Mouse (Mus musculus): ENCODE measurements around the gene Gm10490. TPM values are rescaled to one million over a fixed set of nuclear protein-coding genes. Genes with fewer than 3 reads are reported as not detected.

Gm10490 gene
- polyA plus RNA-seq (2012), result not detected in 2 replicates

DNA sequence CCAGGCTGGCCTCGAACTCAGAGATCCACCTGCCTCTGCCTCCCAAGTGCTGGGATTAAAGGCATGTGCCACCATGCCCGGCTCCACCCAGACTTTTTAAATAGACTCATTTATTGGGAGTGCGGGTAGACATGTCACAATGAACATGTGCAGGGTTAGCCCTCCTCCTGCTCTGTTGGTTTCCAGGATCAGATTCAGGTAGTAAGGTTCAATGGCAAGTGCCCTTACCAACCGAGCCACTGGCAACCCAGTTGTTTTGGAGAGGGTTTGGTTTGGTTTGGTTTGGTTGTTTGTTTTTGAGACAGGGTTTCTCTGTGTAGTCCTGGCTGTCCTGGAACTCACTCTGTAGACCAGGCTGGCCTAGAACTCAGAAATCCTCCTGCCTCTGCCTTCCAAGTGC, at the start of gene Gm10490:
Gm10490 (plus strand) TSS at position 301 of the 400 bp plus-strand sequence.

DNA sequence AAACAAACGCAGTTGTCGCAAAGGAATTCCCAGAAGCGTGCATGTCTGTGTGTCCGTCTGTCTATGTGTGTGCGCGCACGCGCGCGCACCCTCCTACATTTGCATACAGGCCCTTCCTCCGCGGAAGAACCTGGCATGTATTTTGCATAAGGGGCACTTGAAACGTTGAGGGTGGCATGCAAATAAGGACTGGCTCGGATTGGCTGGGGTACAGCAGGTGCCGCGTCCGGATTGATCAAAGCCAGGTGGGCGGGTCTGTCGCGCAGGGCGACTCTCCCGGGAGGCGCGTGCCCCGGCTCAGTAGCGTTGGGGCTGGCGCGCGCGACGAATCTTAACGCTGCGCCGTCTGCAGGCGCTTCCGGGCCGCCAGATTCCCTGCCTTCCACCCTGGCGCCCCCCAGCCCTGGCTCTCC, 31.3 kb upstream of the Gm10490 start, which contains the start of gene Pim2:
Pim2 (plus strand) TSS at position 256 of the 413 bp plus-strand sequence.

DNA sequence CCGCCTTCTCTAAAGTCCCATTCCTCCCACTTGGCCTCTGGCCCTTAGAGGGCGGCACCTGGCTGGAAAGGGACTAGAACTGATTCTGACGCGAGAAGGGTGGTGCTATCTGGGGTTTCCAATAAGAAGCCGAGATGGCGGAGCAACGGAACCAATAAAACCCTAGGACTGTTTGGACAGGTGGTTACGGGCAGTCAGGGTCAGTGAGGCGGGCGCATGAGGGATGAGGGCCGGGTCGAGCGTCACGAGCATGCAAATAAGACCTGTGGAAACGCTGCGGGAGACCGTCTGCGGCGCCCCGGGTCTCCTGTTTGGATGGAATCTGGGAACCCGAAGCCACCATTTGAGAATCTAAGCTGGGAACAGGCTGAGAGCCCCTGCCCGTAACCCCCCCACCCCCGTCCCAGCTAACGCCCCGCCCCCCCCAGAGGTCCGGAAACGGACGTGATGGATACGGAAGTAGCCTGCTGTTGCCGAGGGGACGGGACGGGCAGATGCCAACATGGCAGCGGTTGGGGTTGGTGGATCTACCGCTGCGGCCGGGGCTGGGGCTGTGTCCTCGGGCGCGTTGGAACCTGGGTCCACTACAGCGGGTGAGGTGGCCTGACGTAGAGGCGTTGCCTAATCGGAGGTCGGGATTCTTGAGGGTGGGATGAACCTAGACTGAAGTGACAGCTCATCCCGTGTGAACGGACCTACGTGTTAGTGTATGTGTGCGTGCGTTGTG, 25.3 kb upstream of the Gm10490 start, which contains the start of gene Slc35a2:
Slc35a2 (plus strand) TSS at position 188 of the 727 bp plus-strand sequence.

DNA sequence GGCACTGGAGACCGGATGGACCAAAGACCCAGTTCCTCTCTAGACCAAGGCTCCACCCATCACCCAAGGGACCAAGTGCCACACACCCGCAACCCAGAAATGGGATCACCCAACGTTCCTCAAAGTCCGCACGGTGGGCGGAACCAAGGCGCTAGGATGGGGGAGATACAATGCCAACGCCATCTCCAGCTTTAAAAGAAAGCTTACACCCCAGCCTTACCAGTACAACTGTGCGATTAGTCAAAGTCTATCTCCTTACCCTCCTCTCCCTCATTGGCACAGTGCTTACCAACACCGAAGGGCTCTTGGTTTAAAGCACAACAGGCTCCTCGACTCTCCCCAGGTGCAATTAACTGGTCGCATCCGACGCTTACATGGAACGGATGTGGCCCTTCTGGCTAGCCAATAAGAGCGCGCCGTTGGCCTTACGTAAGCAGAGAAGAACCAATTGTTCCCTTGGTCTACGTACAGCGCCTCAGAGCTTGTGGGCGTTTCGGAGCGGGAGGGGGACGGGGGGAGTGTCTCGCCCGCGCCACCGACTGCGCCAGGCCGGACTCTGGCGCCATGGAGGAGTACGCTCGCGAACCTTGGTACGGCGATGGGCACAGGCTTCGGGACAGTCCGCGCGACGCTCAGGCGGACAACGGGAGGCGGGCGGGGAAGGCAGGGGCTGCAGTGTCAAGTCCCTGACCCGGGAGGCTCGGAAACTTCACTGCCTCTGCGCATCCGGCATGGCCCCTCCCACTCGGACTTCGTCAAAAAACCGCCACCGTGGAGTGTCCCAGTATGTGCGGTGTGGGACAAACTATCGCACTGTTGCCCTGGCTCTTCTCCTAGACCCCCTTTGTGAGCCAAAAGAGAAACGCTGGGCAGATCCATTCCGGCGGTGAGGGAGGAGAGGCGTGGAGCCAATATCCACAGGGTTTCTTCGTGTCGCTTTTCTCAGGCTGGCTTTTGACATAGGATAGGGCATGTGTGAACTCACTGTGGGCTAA, 10.2 kb upstream of the Gm10490 start, which contains the start of the genes Pqbp1 and Timm17b:
Pqbp1 (minus strand) TSS at position 390 of the 995 bp plus-strand sequence.
Timm17b (plus strand) TSS at position 478 of the 995 bp plus-strand sequence.

DNA sequence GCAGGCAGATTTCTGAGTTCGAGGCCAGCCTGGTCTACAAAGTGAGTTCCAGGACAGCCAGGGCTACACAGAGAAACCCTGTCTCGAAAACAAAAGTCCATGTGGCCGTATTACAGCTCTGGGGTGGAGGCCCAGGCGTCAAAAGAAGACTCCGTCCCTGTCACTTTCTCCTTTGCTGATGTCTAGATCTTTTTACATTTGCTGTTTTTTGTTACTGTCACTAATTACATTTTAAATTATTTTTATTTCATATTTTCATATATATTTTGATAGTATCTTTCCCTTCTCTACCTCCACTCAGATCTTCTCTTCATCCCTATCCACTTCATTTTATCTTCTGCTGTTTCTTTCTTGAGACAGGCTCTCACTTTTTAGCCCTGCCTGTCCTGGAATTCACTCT, 1.6 kb upstream of the Gm10490 start, which contains the start of gene Gm10491:
Gm10491 (minus strand) TSS at position 101 of the 400 bp plus-strand sequence.

DNA sequence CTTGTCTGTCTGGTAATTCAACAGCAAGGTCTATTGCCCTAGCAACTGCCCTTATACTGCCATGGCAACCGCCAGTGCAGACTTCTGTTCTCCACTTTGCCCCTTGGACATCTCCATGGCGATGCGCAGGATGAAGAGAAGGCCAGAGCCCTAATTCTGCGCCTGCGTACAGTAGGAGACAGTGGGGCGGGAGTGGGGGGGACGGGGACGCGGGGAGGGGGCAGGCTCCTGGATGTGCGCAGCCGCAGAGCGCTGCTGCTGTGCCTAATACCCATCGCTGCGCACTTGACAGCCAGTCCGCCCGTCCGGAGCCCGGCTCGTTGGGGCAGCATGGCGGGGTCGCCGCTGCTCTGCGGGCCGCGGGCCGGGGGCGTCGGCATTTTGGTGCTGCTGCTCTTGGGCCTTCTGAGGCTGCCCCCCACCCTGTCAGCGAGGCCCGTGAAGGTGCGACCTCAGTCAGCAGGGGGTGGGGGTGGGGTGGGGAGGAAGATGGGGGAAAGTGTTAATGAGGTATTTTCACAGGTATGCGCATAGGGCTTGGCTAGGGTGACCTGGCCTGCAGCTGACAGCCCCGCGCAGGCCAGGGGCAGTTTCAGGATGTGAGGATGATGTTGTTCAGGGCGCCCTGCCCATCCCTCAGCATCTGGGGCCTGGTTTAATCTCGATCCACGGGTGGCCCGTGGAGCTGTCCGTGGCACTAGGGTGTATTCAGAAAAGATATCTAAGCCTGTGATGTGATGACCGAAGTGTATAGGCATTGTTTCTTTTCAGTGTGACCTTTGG, 10.4 kb downstream of the Gm10490 start, which contains the start of gene Pcsk1n:
Pcsk1n (plus strand) TSS at position 222 of the 783 bp plus-strand sequence.

DNA sequence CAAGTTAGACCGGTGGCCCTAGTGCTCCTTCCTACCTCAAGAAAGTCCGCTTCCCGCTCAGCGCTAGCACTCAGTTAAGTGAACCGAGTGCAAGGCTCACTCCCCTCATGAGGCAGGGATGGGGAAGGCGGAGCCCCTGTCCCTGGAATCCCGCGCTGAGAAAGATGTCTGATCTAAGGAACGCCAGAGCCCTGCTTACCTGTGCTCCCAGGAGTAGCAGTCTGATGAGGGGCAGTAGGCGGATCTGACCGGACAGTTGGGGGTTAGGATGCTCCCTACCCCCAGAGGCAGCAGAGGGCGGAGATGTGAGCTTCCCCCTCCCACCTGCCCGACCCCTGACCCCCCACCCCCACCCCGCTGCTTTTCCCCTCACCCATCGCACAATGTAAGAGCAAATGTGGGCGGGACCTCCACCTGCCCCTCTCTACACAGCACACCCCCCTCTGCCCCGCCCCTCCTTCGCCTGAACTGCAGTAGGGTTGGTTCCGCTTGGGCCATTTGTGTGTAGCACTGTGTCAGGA, 19.0 kb downstream of the Gm10490 start, which contains the start of gene Eras:
Eras (minus strand) TSS at position 338 of the 521 bp plus-strand sequence.

DNA sequence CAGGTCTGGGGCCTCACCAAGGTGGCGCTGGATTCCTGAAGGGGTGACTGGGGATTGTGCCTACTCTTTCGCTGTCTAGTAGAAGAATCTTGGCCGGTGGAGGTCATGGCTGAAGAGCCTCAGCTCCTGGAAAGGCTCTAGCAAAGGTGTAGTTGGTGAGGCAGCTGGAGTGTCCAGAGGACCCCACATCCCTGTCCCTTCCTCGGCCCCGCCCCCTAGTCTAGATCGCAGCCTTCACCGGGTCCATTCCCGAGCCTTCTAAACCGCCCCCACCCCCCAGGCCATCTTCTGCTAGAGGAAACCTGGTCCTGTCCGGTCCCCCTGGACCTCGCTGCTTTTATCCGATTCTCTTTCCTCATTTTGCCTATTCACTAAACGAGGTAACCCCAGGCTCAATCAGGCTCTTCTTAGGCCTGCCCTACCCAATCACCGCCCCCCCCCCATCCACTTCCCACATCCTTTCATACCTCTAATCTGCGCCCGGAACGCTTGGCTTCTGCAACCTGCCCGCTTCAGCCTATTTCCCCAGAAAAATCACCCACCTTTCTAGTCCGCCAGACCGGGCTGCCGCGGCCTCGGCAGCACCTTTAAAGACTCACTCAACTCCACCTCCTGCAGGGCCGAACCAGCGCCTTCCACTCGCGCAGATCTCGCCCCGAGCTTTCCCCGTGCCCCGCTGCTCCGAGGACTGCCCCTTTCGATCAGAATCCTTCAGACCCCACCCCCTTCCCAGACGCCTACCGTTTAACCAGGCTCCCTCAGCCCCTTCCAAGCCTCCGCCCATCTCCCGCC, 38.0 kb downstream of the Gm10490 start, which contains the start of gene Hdac6:
Hdac6 (minus strand) TSS at position 782 of the 792 bp plus-strand sequence.

Other genes with a start within 250 kb of the Gm10490 start
- gene Plp2, start 238.2 kb upstream of the Gm10490 start, polyA plus RNA-seq (2012), result 78.6 and 85.3 TPM in 2 replicates
- gene Magix, start 228.3 kb upstream of the Gm10490 start, polyA plus RNA-seq (2012), result 0.02 and 0.16 TPM in 2 replicates
- gene Gpkow, start 212.4 kb upstream of the Gm10490 start, polyA plus RNA-seq (2012), result 7.6 and 9.3 TPM in 2 replicates
- 29.1 and 38.9 TPM in 2 replicates for gene Wdr45, start 195.2 kb upstream of the Gm10490 start, polyA plus RNA-seq (2012)
- 5.4 and 5.5 TPM in 2 replicates for gene Gm45208, start 187.3 kb upstream of the Gm10490 start, polyA plus RNA-seq (2012)
- 13.0 and 14.3 TPM in 2 replicates for gene Praf2, start 181.1 kb upstream of the Gm10490 start, polyA plus RNA-seq (2012)
- gene Ccdc120, start 158.6 kb upstream of the Gm10490 start, polyA plus RNA-seq (2012), result 9.2 and 12.0 TPM in 2 replicates
- gene Tfe3, start 147.0 kb upstream of the Gm10490 start, polyA plus RNA-seq (2012), result 35.0 and 39.3 TPM in 2 replicates
- 30.7 and 49.9 TPM in 2 replicates for gene Gripap1, start 119.8 kb upstream of the Gm10490 start, polyA plus RNA-seq (2012)
- gene Kcnd1, start 87.3 kb upstream of the Gm10490 start, polyA plus RNA-seq (2012), result 0.55 and 0.57 TPM in 2 replicates
- gene Otud5, start 68.2 kb upstream of the Gm10490 start, polyA plus RNA-seq (2012), result 82.6 and 87.6 TPM in 2 replicates
- 24.2 and 25.3 TPM in 2 replicates for gene Pim2, start 31.3 kb upstream of the Gm10490 start, polyA plus RNA-seq (2012)
- gene Slc35a2, start 25.5 kb upstream of the Gm10490 start, polyA plus RNA-seq (2012), result 43.2 and 61.9 TPM in 2 replicates
- gene Pqbp1, start 10.3 kb upstream of the Gm10490 start, polyA plus RNA-seq (2012), result 168 and 179 TPM in 2 replicates
- 115 and 120 TPM in 2 replicates for gene Timm17b, start 10.2 kb upstream of the Gm10490 start, polyA plus RNA-seq (2012)
- not detected in 2 replicates for gene Gm10491, start 1.7 kb upstream of the Gm10490 start, polyA plus RNA-seq (2012)
- 0.06 TPM in 2 replicates for gene Pcsk1n, start 10.3 kb downstream of the Gm10490 start, polyA plus RNA-seq (2012)
- gene Eras, start 19.1 kb downstream of the Gm10490 start, polyA plus RNA-seq (2012), result not detected in 2 replicates
- gene Hdac6, start 38.3 kb downstream of the Gm10490 start, polyA plus RNA-seq (2012), result 8.0 and 10.3 TPM in 2 replicates
- gene Gata1, start 68.5 kb downstream of the Gm10490 start, polyA plus RNA-seq (2012), result 28.0 and 45.7 TPM in 2 replicates
- gene Glod5, start 109.0 kb downstream of the Gm10490 start, polyA plus RNA-seq (2012), result not detected in 2 replicates
- 20.0 and 21.1 TPM in 2 replicates for gene Suv39h1, start 165.2 kb downstream of the Gm10490 start, polyA plus RNA-seq (2012)
- 231 and 266 TPM in 2 replicates for gene Was, start 181.0 kb downstream of the Gm10490 start, polyA plus RNA-seq (2012)
- 36.2 and 54.9 TPM in 2 replicates for gene Wdr13, start 223.3 kb downstream of the Gm10490 start, polyA plus RNA-seq (2012)
- 148 and 243 TPM in 2 replicates for gene Rbm3, start 236.3 kb downstream of the Gm10490 start, polyA plus RNA-seq (2012)

Measured in megakaryocyte-erythroid progenitor cell, adult 5 weeks (primary cell).